Mouse (Mus musculus) brain, embryonic 14.5 days (tissue): ENCODE measurements at regions not wholly inside any gene's neighbourhood (a gene's known extent, or its start where the extent isn't known, plus 50 kb on each side); places are given as distances from the start of the nearest gene placed in this dataset.

Experiments used
- DNase-seq: peaks from one replicate; pipeline ENCODE4 v3.0.0-alpha.2; 2011; ENCODE audit warnings: low read depth
- CTCF ChIP-seq: fragments of 200-500 bp; IDR thresholded peaks from 2 replicates; pipeline ENCODE4 v1.5.1; 2012; ENCODE audit warnings: inconsistent platforms, mild to moderate bottlenecking, moderate library complexity, borderline replicate concordance; ENCODE audit not compliant: insufficient read depth, insufficient read length; ENCODE audit errors: extremely low read depth
- POLR2A ChIP-seq: fragments of 200-500 bp; IDR thresholded peaks from 2 replicates; pipeline ENCODE4 v1.6.1; 2012; ENCODE audit warnings: mild to moderate bottlenecking, inconsistent platforms, borderline replicate concordance; ENCODE audit not compliant: poor library complexity, insufficient read depth, insufficient read length, severe bottlenecking; ENCODE audit errors: extremely low read depth

DNA sequence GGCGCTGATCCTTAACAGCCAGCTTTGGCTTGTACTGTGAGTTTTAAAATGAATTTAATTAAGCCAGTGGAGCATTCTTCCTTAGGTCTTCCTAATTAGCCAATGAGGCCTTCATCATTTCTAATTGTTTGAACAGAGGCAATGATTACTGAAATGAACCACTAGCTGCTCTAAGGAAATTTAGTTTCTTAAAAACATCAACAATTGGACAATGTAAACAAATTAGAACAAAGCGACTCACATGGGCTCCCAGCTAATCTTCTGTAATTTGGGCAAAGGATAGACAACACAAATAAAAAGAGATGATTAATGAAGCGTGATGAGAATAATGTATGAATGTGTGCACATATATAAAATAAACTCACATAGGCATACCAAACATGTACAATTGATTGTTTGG, 1011.4 kb upstream of the Igfbp7 start:
- TF ChIP-seq POLR2A (no peak), CTCF (no peak)
- DNase-seq, result peak; percentile 37

DNA sequence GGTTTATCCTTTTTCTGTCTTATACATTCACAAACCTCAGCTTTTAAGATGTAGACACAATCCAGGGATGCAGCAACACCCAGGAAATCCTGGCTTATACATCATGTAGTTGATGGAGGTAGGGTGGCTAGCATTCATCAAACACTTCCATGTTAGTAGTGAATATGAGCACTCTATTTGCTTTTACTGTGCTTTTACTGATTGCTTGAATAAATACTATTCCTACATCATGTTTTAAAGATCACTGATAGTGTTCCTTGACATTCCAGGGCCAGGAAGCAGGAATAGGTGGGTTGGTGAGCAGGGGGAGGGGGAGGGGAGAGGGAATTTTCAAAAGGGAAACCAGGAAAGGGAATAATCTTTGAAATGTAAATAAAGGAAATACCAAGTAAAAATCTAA, 998.5 kb upstream of the Igfbp7 start:
- no peak for DNase-seq
- TF ChIP-seq POLR2A (no peak), CTCF (no peak)

DNA sequence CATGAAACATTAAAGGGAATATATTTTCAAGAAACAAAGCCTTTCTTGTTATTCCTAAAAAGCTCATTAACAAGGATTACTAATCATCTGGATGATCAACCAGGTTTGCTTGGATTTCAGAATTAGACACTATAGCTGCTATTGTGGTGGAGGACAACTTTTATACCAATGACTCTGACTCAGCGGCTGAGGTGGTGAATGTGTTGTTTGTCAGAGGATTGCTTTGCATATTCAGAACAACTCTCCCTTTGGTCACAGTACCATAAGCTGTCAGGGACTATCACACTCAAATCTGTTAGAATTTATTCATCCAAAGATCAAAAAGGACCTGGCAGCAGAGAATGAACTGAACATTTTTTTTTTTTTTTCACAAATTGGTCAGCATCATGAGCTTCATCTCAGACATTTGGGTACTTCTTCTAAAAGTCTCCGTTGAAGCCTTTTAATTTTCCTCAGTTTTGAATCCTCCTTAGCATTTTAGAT, 994.4 kb upstream of the Igfbp7 start:
- peak; percentile 46 for DNase-seq
- TF ChIP-seq CTCF (no peak), POLR2A (no peak)

DNA sequence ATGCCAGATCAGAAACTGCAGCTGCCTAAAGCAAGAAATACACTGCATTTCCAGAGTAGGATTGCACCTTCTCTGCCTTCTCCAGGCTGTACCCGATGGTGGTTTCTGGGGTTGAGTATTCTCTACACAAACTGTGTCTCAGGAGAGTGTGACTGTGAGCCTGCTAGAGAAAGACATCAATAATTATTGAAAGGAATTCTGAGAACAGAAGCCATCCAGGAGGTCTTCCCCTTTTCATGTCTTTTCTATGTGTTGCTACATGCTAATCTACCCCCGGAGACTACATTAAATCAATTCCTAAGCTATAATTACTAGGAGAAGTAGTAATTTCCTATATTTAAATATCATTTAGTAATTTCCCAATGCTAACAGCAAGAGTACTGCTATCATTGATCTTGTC, 985.5 kb upstream of the Igfbp7 start:
- DNase-seq, result peak; percentile 31
- TF ChIP-seq POLR2A (no peak), CTCF (no peak)
